Mouse (Mus musculus) embryonic stem cell, embryonic (primary cell): ENCODE results near the gene Irf8.

Experiments used
- CTCF ChIA-PET, 4 experiments: fragments of 300-600 bp in 2 of 4; fragments of 350-600 bp in 2 of 4; sonication (Branson Sonifier 250); formaldehyde crosslinking; loops; one replicate each; lab custom pipeline; 2022; ENCODE audit warnings: inconsistent platforms in 2 of 4; lab: Charles Lee
- POLR2A ChIA-PET, 4 experiments: fragments of 300-600 bp in 2 of 4; fragments of 350-600 bp in 2 of 4; sonication (Branson Sonifier 250); formaldehyde crosslinking; loops; one replicate each; lab custom pipeline; 2022; ENCODE audit warnings: antibody characterized with exemption in 4 of 4, inconsistent platforms in 1 of 4; lab: Charles Lee

Irf8 gene

DNA sequence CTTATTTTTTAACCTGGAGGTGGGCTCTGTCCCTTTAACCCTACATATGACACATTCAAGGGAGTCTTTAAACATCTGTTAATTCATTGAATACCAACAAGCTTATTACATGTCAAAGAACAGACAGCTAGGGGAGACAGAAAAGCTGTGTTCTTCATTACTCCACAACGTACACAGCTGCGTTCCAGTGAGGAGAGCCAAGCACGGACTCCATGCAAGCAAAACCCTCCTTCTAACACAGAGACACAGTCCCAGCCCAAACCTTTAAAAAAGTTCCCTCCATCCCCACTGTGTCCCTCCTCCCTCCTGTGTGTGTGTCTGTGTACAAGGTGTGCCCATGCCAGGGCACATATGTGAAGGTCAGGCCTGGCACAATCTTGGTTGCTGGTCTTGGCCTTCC is 30.0 kb upstream of the Irf8 start:
- POLR2A ChIA-PET = interaction anchor here in 2 of 4 experiments (0.7 kb wide), 2 partner anchors 100 to 234 kb away, joined by 3 to 4 read pairs; no protein-coding TSS in a partner anchor
- CTCF ChIA-PET = interaction anchor here in 1 of 4 experiments (0.6 to 0.7 kb wide), 3 partner anchors 11 to 1206 kb away, joined by 3 to 7 read pairs (median 3); no protein-coding TSS in a partner anchor

DNA sequence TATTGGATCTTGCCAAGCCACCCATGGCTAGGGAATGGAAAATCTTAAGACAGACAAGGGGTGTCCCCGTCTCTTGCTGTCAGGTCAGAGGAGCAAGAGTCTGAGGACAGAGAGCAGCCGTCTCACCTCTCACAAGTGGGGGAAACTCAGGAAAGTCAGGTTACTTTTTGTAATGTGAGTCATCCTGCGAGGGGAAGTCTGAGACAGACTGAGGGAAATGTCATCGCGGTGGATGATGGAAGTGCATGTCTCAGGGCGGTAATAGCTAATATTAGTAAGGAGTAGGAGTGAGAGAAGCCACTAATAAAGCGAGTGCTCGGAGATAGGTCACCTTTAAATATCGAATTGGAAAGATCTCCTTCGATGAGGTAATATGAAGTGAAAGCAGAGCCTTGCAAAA is 27.0 kb upstream of the Irf8 start:
- POLR2A ChIA-PET = no interaction called here
- CTCF ChIA-PET = interaction anchor here in 3 of 4 experiments (0.7 to 1.6 kb wide), 3 partner anchors 11 to 31 kb away, joined by 3 to 6 read pairs (median 3); no protein-coding TSS in a partner anchor

DNA sequence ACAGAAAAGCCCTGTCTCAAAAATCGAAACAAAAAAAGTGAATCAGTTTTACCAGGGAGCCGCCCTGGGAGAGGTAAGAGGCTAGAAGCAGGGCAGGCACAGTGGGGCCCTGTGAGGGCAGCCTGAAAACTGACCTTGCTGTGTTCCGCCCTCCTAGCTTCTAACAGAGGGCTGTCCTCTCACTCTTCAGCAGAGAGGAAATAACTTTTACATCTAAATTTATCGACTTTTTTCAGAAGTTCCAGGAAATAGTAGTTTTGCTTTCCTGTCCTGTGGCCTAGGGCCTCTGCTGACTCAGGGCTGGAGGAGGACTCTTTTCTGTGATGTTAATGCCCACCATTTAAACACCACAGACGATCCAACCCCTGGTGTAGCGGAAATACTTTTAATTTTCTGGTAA is 21.0 kb upstream of the Irf8 start:
- ChIA-PET CTCF (interaction anchor here in 1 of 4 experiments (0.9 kb wide), 1 partner anchor 81 kb away, joined by 4 read pairs; no protein-coding TSS in a partner anchor), POLR2A (no interaction called here)

DNA sequence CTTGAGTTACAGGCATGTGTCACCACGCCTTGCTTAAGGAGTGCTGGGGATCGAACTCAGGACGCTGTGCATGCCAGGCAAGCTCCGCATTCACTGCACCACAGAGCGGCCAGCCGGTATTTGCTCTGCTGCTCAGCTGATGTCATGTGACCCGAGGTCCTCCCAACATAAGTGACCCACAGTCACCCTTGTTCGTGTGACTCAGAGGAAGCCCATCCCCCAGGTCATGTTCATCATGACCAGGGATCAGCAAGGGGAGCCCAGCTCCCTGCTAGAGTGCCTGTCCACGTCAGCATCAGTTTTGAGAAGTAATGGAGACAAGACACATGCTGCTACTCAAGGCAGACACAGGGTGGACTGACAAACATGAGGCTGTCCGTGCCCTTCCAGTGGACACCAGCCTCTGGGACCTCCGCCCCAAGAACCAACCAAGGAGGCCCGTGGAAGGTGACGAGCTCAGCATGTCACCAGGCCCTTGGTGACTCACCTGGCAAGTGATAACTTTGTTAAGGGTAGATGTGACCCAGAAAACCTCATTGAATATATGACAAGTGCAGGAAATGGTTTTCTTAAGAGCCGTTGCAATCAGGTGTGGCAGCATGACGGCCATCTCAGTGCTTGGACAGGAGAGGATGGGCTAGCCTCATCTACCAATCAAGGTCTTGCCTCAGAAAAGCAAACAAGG is 20.0 kb upstream of the Irf8 start:
- ChIA-PET CTCF (interaction anchor here in 3 of 4 experiments (0.6 to 0.9 kb wide), 4 partner anchors 25 to 508 kb away, joined by 3 to 13 read pairs (median 4); no protein-coding TSS in a partner anchor), POLR2A (no interaction called here)

DNA sequence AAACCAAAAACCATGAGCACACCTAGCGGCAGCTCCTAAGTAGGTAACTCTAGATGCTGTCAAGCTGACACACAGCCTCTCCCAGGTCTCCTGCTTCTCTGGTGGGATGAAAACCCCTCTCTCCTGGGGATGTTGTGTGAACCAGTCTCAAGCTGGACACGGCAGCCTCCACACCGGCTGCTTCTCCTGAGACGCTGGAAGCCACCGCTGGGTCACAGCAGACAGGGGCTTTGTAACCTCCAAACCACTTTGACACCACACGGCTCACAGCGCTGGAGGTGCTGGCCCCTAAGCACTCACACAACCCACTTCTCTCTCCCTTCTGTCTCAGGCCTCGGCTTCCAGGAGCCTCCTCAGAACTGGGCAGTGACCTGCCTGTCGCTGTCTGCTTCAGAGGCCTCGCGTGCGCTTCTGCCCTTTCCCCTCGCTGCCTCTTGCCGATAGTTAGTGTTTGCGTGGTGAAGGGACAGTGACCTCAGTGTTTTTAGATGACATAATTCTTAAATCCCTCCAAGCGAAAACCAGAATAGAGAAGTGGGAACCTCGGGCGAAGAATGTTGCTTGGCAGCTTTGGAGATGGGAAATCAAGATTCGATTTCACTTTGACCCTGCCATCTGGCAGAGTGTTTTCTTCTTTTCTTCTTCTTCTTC is 16.4 kb upstream of the Irf8 start:
- CTCF ChIA-PET = interaction anchor here in 3 of 4 experiments (0.6 to 1.1 kb wide), 4 partner anchors 17 to 813 kb away, joined by 3 to 6 read pairs (median 4); partner anchors contain the start of gene Irf8 (in 1 of the 3)

DNA sequence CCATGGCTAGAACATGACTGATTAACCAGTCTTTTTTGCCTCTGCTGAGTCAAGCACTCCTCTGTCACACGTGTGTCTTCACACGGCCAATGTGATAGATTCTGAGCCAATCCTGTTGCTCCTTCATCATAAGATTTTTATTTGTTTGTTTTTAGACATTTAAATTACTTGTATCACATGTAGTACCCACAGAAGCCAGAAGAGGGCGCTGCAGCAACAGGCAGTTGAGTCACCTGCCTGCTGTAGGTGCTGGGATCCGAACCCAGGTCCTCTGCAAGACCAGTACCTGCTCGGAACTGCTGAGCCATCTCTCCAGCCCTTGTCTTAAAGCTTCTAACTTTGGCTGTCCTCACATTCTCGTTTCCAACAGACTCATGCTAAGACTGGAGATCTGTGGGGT is 13.1 kb upstream of the Irf8 start:
- POLR2A ChIA-PET = interaction anchor here in 1 of 4 experiments (1.7 kb wide), 1 partner anchor 13 kb away, joined by 5 read pairs; the partner anchor contains the start of gene Irf8
- CTCF ChIA-PET = interaction anchor here in 3 of 4 experiments (0.9 to 1.8 kb wide), 5 partner anchors 11 to 98 kb away, joined by 3 to 15 read pairs (median 3); no protein-coding TSS in a partner anchor

More for the DNA sequence above, 16.4 kb upstream of the Irf8 start:
- POLR2A ChIA-PET = interaction anchor here in 2 of 4 experiments (0.6 to 1.3 kb wide), 3 partner anchors 17 to 98 kb away, joined by 3 read pairs; partner anchors contain the start of gene Irf8 (in 1 of the 2)

DNA sequence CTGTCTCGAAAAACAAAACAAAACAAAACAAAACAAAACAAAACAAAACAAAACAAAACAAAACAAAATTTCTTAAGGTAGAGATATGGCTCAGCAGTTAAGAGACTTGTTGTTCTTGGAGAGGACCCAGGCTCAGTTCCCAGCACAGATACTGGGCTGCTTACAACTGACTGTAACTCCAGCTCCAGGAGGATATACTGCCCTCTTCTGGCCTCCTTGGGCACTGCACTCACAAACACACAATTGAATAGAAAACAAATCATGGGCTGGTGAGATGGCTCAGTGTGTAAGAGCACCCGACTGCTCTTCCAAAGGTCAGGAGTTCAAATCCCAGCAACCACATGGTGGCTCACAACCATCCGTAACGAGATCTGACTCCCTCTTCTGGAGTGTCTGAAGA is 12.1 kb upstream of the Irf8 start:
- ChIA-PET CTCF (interaction anchor here in 3 of 4 experiments (0.6 to 1.8 kb wide), 16 partner anchors 12 to 751 kb away, joined by 3 to 14 read pairs (median 3); partner anchors contain the start of gene Irf8 (in 2 of the 3)), POLR2A (interaction anchor here in 1 of 4 experiments (1.7 kb wide), 1 partner anchor 12 kb away, joined by 5 read pairs; the partner anchor contains the start of gene Irf8)

DNA sequence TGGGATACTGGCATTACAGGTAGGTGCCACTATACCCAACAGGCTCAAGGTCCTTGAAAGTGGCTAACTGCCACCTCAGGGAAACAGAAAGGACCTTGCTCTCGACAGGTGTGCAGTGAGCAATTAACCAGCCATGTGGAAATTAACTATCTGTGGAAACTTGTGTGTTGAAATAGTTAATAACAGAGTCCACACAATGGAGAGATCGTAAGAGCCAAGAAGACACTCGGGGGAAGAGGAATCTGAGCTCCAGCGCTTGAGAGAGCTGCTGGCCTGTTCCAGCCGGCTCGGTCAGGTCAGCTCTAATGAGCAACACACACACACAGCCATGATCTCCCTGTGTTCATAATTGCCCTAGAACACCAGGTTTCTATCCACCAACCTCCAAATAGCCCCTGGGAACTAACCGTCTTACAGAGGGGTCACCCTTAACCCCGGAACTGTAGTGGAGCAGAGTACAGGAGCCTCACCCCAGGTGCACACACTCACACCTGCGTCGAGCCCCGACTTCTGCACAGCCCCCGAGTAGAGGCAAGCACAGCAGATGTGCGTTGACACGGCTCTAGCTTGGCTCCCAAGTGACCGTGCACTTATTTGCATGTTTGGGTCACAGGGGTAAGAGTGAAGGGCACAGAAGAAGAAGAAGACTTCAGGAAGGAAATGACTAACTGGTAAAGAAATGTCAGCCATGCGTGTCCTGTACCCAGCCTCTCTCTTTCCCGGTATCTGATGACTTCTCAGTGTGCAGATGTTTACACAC is 11.2 kb upstream of the Irf8 start:
- ChIA-PET POLR2A (interaction anchor here in 1 of 4 experiments (1.2 to 1.5 kb wide), 2 partner anchors 11 to 66 kb away, joined by 4 read pairs; partner anchors contain the start of gene Irf8), CTCF (interaction anchor here in 2 of 4 experiments (1.0 to 1.8 kb wide), 6 partner anchors 11 to 65 kb away, joined by 3 to 8 read pairs (median 4); partner anchors contain the start of gene Irf8 (in 1 of the 2))

DNA sequence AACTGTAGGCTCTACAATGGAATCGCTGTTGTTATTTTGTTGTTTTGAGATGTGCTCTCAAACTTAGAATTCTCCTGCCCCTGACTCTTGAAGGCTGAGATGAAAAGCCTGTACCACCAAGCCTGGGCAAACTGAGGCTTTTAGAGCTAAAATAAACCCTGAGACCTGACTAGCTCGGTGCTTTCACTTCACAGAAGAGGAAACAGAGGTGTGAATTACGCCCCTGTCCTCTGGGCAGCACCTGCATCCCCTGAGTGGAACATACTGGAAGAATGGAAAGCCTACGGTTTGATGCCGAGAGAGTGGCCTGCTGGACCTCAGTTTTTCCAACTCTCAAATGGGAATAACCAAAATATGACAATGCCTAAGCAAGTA is 10.6 kb upstream of the Irf8 start:
- ChIA-PET CTCF (interaction anchor here in 1 of 4 experiments (1.7 kb wide), 1 partner anchor 11 kb away, joined by 8 read pairs; the partner anchor contains the start of gene Irf8), POLR2A (interaction anchor here in 1 of 4 experiments (1.2 to 1.5 kb wide), 2 partner anchors 11 to 65 kb away, joined by 4 read pairs; partner anchors contain the start of gene Irf8)

DNA sequence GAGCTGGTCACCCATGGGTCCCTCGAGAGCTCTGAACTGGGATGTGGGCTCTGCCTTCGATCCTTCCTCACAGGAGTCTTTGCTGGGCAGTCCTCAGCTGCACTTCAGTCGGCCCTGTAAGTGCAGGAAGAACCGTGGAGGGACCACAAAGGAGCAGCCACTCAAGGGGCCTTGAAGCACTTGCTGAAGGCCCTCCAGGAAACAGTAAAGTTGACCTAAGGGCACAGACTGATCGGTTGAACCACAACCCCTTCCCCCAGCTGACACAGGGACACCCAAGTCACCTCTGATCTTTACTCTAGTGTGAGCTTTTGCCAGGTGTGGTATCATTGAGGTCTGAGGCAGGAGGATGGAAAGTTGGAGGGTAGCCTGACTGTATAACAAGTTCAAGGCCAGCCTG is 10.1 kb upstream of the Irf8 start:
- POLR2A ChIA-PET = interaction anchor here in 3 of 4 experiments (0.7 to 1.5 kb wide), 4 partner anchors 10 to 1040 kb away, joined by 4 read pairs; partner anchors contain the start of gene Irf8 (in 1 of the 3)

DNA sequence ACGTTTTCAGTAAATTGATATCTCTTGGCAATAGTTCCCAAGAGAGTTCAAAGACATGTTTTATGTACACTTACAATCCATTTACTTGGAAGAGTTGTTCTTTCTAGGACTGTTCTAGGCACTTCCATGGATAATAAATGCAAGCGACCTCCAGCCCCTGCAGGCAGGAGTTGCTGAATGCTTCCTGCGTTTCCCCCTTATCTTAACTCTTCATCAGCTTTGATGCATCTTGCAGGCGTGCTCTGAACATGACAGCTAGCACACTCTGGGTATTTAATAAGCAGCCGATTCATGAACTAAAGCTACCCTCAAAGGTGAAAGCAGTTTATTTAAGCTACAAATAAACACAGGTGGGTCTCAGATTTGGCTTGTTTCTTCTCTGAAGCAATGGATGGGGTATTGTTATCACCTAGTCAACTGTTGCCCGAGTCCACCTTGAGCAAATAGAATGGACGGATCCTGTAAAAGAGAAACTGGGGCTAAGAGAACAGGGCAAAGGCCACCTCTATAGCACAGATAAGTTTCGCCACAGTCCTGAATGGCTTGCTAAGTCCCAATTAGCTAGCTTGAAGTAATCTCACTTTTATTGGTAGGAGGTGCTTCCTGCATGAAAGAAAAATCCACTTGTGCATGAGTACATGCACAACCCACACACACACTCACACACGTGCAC is 7.5 kb upstream of the Irf8 start:
- CTCF ChIA-PET = interaction anchor here in 1 of 4 experiments (0.7 kb wide), 1 partner anchor 70 kb away, joined by 3 read pairs; no protein-coding TSS in a partner anchor
- POLR2A ChIA-PET = no interaction called here

More for the DNA sequence above, 10.1 kb upstream of the Irf8 start:
- CTCF ChIA-PET = interaction anchor here in 2 of 4 experiments (0.5 to 1.7 kb wide), 2 partner anchors 10 to 919 kb away, joined by 4 to 8 read pairs; partner anchors contain the start of gene Irf8 (in 1 of the 2)

DNA sequence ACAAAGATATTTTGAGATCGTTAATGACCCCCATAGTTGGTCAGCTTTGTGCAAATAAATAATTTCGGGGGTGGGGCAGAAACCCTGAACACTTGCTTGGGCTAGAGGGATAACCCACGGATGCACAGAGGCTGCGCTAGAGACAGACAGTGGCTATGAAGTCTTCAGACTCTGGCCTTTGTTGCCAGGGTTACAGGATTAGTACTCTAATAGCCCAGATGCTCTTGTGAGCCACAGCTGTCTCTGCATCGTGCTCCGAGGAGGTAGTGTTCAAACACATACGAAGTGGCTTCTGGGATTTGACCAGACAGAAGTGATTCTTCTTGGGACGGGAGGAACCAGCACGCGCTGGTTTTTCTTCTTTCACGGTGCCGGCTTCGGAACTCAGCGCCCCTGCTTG is 4.6 kb upstream of the Irf8 start:
- ChIA-PET CTCF (interaction anchor here in 2 of 4 experiments (1.0 to 1.3 kb wide), 4 partner anchors 14 to 129 kb away, joined by 3 to 4 read pairs (median 4); no protein-coding TSS in a partner anchor), POLR2A (interaction anchor here in 3 of 4 experiments (0.6 to 1.5 kb wide), 5 partner anchors 11 to 363 kb away, joined by 3 to 6 read pairs (median 3); no protein-coding TSS in a partner anchor)

DNA sequence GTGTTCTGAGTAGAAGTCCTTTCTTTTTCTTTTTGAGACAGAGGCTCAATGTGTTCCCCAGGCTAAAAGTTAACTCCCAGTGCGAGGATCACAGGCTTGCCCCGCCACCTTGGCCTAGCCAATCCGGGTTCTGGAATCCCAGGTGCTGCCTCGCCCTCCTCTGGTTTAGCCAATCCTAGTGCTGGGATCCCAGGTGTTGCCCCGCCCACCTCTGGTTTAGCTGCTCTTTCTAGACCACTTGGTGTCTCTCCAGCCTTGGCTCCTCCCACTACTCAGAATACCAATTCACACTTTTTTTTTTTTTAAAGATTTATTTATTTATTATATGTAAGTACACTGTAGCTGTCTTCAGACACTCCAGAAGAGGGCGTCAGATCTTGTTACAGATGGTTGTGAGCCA is 4.1 kb upstream of the Irf8 start:
- CTCF ChIA-PET = interaction anchor here in 3 of 4 experiments (0.6 to 1.3 kb wide), 6 partner anchors 14 to 360 kb away, joined by 3 to 4 read pairs (median 4); no protein-coding TSS in a partner anchor
- POLR2A ChIA-PET = interaction anchor here in 3 of 4 experiments (0.6 to 1.5 kb wide), 5 partner anchors 11 to 363 kb away, joined by 3 to 6 read pairs (median 3); no protein-coding TSS in a partner anchor

DNA sequence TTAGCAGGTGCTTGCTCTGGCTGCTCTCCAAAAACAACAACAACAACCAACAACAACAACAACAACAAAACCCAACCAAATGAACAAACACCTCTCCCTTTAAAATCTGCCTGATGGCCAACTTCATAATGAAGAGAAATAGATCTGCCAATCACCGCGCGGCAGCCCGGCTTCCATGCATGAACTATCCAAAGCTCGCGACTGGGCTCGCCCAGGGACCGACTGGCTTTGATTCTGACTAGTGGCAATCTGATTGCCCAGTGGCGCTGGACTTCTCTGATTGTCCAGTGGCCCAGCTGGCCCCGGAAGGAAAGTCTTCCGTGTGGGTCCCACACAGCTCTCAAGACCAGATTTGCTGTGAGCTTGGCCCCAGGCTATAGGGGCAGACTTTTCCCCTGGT is 328 bp downstream of the Irf8 start:
- ChIA-PET CTCF (interaction anchor here in 3 of 4 experiments (0.5 to 1.6 kb wide), 13 partner anchors 9 to 657 kb away, joined by 3 to 8 read pairs (median 3); no protein-coding TSS in a partner anchor), POLR2A (interaction anchor here in 3 of 4 experiments (1.1 to 2.4 kb wide), 12 partner anchors 9 to 147 kb away, joined by 3 to 15 read pairs (median 4); partner anchors contain the start of gene Gins2 (in 1 of the 3))

DNA sequence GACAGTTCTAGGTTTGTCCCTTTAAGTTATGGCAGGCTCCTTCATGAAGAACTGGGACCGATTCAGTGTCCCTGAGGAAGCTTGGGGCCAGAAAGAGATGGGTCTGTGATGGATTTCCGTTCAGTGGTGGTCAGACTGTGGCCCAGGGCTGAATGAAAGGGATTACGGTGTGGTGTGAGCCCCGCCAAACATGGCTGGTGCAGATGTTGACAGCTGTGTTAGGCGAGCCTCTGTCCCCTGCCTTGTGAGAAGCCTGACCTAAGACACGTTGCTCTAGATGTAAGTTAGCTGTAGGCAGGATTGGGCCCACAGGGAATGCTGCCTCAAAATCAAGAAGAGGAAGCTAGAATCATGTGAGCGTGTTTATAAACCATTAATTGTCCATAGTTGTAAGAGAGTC is 1.0 kb downstream of the Irf8 start:
- ChIA-PET CTCF (interaction anchor here in 3 of 4 experiments (0.6 to 1.6 kb wide), 7 partner anchors 8 to 65 kb away, joined by 3 to 8 read pairs (median 4); no protein-coding TSS in a partner anchor), POLR2A (interaction anchor here in 2 of 4 experiments (0.7 to 1.9 kb wide), 9 partner anchors 8 to 72 kb away, joined by 3 to 8 read pairs (median 4); no protein-coding TSS in a partner anchor)

DNA sequence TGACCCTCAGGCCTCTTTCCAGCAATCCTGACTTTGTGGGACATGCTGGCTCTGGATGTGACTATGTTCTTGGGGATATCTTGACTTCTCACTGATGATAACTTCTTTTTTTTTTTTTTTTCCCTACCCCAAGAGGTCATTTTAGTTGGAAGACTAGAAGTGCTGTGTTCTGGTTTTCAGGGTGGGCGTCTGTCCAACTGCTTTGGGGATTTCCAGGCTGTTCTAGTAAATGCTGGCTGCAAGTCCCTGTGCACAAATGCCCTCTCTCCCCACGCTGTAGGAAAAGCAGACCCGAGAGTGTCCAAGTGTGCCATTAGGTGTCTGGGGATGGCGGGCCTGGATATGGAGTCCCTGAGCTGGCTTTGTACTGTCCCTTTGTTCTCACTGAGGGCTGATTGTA is 2.6 kb downstream of the Irf8 start:
- ChIA-PET CTCF (no interaction called here), POLR2A (no interaction called here)
